Mouse (Mus musculus) ES-E14 (cell line): ENCODE data around the gene Kntc1. TPM values are rescaled to one million over a fixed set of nuclear protein-coding genes. Genes with fewer than 3 reads are reported as not detected.

Source experiments
- DNase-seq: peaks from one replicate; pipeline ENCODE4 v3.0.0-alpha.2; 2013; ENCODE audit warnings: low read depth, low spot score
- H3K27ac ChIP-seq: 2 replicates; pipeline ENCODE4 v1.5.1; 2012; ENCODE audit warnings: low read depth, mild to moderate bottlenecking, low read length, moderate library complexity, mixed read lengths; ENCODE audit not compliant: poor library complexity, insufficient read depth, severe bottlenecking
- H3K36me3 ChIP-seq: 2 replicates; pipeline ENCODE4 v1.6.1; 2012; ENCODE audit warnings: mild to moderate bottlenecking, low read length, moderate library complexity, mixed read lengths; ENCODE audit not compliant: control insufficient read depth, poor library complexity, insufficient read depth, severe bottlenecking
- H3K4me1 ChIP-seq, 2 experiments: fragments of 150-350 bp in 1 of 2; sonication (generic) in 1 of 2; 2 replicates each; pipeline ENCODE4 v1.6.1; 2012; ENCODE audit warnings: low read length in 2 of 2, mild to moderate bottlenecking in 1 of 2, mixed read lengths in 1 of 2; ENCODE audit not compliant: control insufficient read depth in 2 of 2, insufficient read depth in 2 of 2, poor library complexity in 1 of 2
- H3K4me3 ChIP-seq, 2 experiments: fragments of 150-350 bp in 1 of 2; sonication (generic) in 1 of 2; 2 replicates each; pipeline ENCODE4 v1.5.1; 2012; ENCODE audit warnings: low read length in 2 of 2, low read depth in 1 of 2, mild to moderate bottlenecking in 1 of 2, mixed read lengths in 1 of 2; ENCODE audit not compliant: insufficient read depth in 1 of 2, poor library complexity in 1 of 2, severe bottlenecking in 1 of 2
- H3K9ac ChIP-seq: 2 replicates; pipeline ENCODE4 v1.6.1; 2012; ENCODE audit warnings: low read depth, mild to moderate bottlenecking, low read length, mixed read lengths; ENCODE audit not compliant: poor library complexity, insufficient read depth, severe bottlenecking
- H3K9me3 ChIP-seq: fragments of 150-350 bp; sonication (generic); 2 replicates; pipeline ENCODE4 v1.6.1; 2012; ENCODE audit warnings: low read depth, mild to moderate bottlenecking, low read length; ENCODE audit not compliant: control insufficient read depth, insufficient read depth
- CHD2 ChIP-seq: IDR thresholded peaks from 2 replicates; pipeline ENCODE4 v1.6.1; 2014; ENCODE audit warnings: mild to moderate bottlenecking, low read depth, low read length, inconsistent platforms
- HCFC1 ChIP-seq: IDR thresholded peaks from 2 replicates; pipeline ENCODE4 v1.6.1; 2012; ENCODE audit warnings: low read length, inconsistent platforms, borderline replicate concordance; ENCODE audit not compliant: insufficient read depth
- MAFK ChIP-seq: IDR thresholded peaks from 2 replicates; pipeline ENCODE4 v1.6.1; 2014; ENCODE audit warnings: mild to moderate bottlenecking, low read depth, low read length, inconsistent platforms; ENCODE audit not compliant: insufficient read depth
- ZC3H11A ChIP-seq: IDR thresholded peaks from 2 replicates; pipeline ENCODE4 v1.6.1; 2012; ENCODE audit warnings: low read depth, mild to moderate bottlenecking, inconsistent platforms, low read length, borderline replicate concordance
- ZNF384 ChIP-seq: IDR thresholded peaks from 2 replicates; pipeline ENCODE4 v1.6.1; 2012; ENCODE audit warnings: low read depth, low read length, inconsistent platforms
- in situ Hi-C, 2 experiments: fragments of 600-800 bp; cut with MboI; formaldehyde crosslinking; loops; one replicate each; pipeline ENCODE4 v1.15.1; 2025; ENCODE audit warnings: low sequenced_read_pairs in 2 of 2, inconsistent platforms in 1 of 2; ENCODE audit not compliant: unreplicated experiment in 2 of 2
- total RNA-seq: library from RNA; depleted of rRNA; stranded (reverse); fragments of 300-350 nt; gene quantifications from 2 replicates; pipeline ENCODE4 v1.2.3, GENCODE M21; 2012

Gene Kntc1
- total RNA-seq, 1 experiment = 71.3 TPM

GRCm38 (mm10) chr5:123793081-123793480, 43.6 kb downstream of the Kntc1 start:
- peak; percentile 6 for DNase-seq
- in situ Hi-C loops = loop anchor here in 1 of 2 experiments (25.0 kb wide), 1 partner anchor 594 kb away; no protein-coding TSS in a partner anchor
- peaks cover 41% of the 10 kb centered on the region for H3K36me3 ChIP-seq
- no peak overlapping the region for H3K4me3 ChIP-seq
- no peaks in the 10 kb centered on the region for H3K9me3 ChIP-seq
- no peaks in the 10 kb centered on the region for H3K4me1 ChIP-seq
- no peak overlapping the region for H3K9ac ChIP-seq
- no peak overlapping the region for H3K27ac ChIP-seq
- TF ChIP-seq ZNF384 (no peak), CHD2 (no peak), MAFK (no peak), HCFC1 (no peak), ZC3H11A (no peak)

- no peak overlapping the region for H3K4me3 ChIP-seq
- no peak for TF ChIP-seq CHD2
- no peak for TF ChIP-seq MAFK
- TF ChIP-seq ZC3H11A = no peak
- no peak for TF ChIP-seq ZNF384
- TF ChIP-seq HCFC1 = no peak
- no peak for DNase-seq
- peaks cover 53% of the 10 kb centered on the region for H3K36me3 ChIP-seq
- in situ Hi-C loops = no loop called here
- H3K27ac ChIP-seq = no peak overlapping the region
- no peaks in the 10 kb centered on the region for H3K9me3 ChIP-seq
- H3K4me1 ChIP-seq = no peaks in the 10 kb centered on the region
- no peak overlapping the region for H3K9ac ChIP-seq
Observed at GRCm38 (mm10) chr5:123806334-123806733, 56.8 kb downstream of the Kntc1 start.

DNA sequence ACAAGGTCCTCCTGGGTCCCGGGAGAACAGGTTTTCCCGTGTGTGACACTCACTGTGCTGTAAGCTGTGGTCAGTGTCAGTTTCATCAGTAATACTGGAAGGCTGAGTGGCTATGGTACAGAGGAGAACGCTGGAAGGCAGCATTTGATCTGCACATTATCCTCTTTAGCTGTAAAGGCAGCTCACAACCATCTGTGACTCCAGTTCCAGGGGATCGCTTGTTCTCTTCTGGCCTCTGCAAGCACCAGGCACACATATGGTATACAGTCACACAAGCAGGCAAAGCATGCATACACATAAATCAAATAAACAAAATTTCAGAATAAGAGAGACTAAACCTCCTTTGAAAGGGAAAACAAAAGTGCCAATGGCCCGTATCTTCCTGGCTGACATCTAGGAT, 59.0 kb downstream of the Kntc1 start:
- Histone ChIP-seq H3K9ac (no peak overlapping the region), H3K4me1 (no peaks in the 10 kb centered on the region), H3K4me3 (no peak overlapping the region), H3K27ac (no peak overlapping the region), H3K36me3 (peaks cover 38% of the 10 kb centered on the region), H3K9me3 (no peaks in the 10 kb centered on the region)
- no peak for DNase-seq
- TF ChIP-seq MAFK = no peak
- in situ Hi-C loops = no loop called here

GRCm38 (mm10) chr5:123809156-123809555, 59.6 kb downstream of the Kntc1 start:
- peaks cover 38% of the 10 kb centered on the region for H3K36me3 ChIP-seq
- in situ Hi-C loops = no loop called here

GRCm38 (mm10) chr5:123816891-123817290, 67.4 kb downstream of the Kntc1 start:
- no peak overlapping the region for H3K9ac ChIP-seq
- no peaks in the 10 kb centered on the region for H3K9me3 ChIP-seq
- TF ChIP-seq ZNF384 (no peak), HCFC1 (no peak), ZC3H11A (no peak), CHD2 (no peak), MAFK (no peak)
- H3K36me3 ChIP-seq = peaks cover 55% of the 10 kb centered on the region
- H3K27ac ChIP-seq = no peak overlapping the region
- no peak overlapping the region for H3K4me3 ChIP-seq
- in situ Hi-C loops = no loop called here
- no peak for DNase-seq
- no peaks in the 10 kb centered on the region for H3K4me1 ChIP-seq

More at GRCm38 (mm10) chr5:123809156-123809555, 59.6 kb downstream of the Kntc1 start:
- H3K9ac ChIP-seq = no peak overlapping the region
- no peak overlapping the region for H3K4me3 ChIP-seq
- DNase-seq = no peak
- H3K4me1 ChIP-seq = no peaks in the 10 kb centered on the region
- H3K27ac ChIP-seq = no peak overlapping the region
- TF ChIP-seq MAFK = no peak
- TF ChIP-seq ZNF384 = no peak
- H3K9me3 ChIP-seq = no peaks in the 10 kb centered on the region
